Comparison of ENCODE assay signal across 8 mouse cellular contexts in the genomic region with DNA sequence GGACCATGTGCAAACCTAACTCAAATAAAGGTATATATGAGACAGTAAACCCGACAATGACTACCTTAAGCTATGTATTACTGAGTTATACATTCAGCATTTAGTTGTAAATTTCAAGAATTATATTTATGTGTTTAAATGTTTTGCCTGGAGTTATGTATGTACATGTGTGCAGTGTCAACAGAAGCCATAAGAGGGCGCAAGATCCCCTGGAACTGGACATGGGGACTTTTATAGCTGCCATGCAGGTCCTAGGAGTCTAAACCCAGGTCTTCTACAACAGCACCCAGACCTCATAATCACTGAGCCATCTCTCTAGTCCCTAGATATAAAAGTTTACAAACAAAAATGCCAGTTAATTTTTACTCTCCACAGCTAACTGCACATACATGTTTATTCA.
DNase-seq lines count a peak whose midpoint lies in the region; ATAC-seq and TF ChIP-seq lines count a peak whose summit lies in the region.
"Had no signal": no experiment of that assay in that cellular context is flagged by ENCODE, and none has a peak within 500 bp of the region (broad histone marks: within the 10 kb centered on the region; RNA-seq: fewer than 3 reads in every experiment).

No protein-coding gene starts in this region.

- H3K9me3 ChIP-seq in G1E (replicated peaks) = no peaks in the 10 kb centered on the region
- no peaks in the 10 kb centered on the region for H3K9me3 ChIP-seq in forebrain, embryonic 11.5 days (ENCODE audit: control insufficient read depth, low read length)
- H3K9me3 ChIP-seq: liver, embryonic 15.5 days had no signal

- peaks cover 4% of the 10 kb centered on the region for H3K4me1 ChIP-seq in G1E (ENCODE audit: insufficient read depth, low read depth, low read length)
- no peaks in the 10 kb centered on the region for H3K4me1 ChIP-seq in small intestine, adult 2 months (ENCODE audit: control insufficient read depth, insufficient read depth, insufficient read length, low read length)
- H3K4me1 ChIP-seq in forebrain, embryonic 11.5 days (replicated peaks; ENCODE audit: control insufficient read depth, insufficient read depth, low read length) = no peaks in the 10 kb centered on the region
- H3K4me1 ChIP-seq: liver, embryonic 15.5 days had no signal

- 0 out of 2 replicates have a peak, but pooled peaks have one; percentile 6 for TF ChIP-seq CTCF in G1E (IDR thresholded peaks at IDR 0.05; ENCODE audit: low read depth, low read length)
- TF ChIP-seq CTCF in small intestine, adult 2 months (IDR thresholded peaks at IDR 0.05; ENCODE audit: extremely low read depth, insufficient read length, insufficient replicate concordance, low read depth, low read length) = peak; percentile 10; the same call in 1 of the 2 replicates

- H3K27ac ChIP-seq in small intestine, adult 2 months (ENCODE audit: insufficient read depth, low read depth, low read length) = no peak overlapping the region
- no peak overlapping the region for H3K27ac ChIP-seq in forebrain, embryonic 11.5 days (ENCODE audit: low read depth, low read length)
- H3K27ac ChIP-seq: liver, embryonic 15.5 days had no signal

- intact Hi-C loops in left cerebral cortex, postnatal 4 days (cut with DNase I) = no loop called here

- WGBS in small intestine, adult 2 months = 83% methylated on average over 2 of the region's 2 CpGs
- WGBS in forebrain, embryonic 11.5 days = 62% methylated on average over 2 of the region's 2 CpGs

- DNase-seq in left cerebral cortex, postnatal 4 days = peak; percentile 23
- DNase-seq in left cerebral cortex, adult 8-10 months (ENCODE audit: low spot score in 2 of 2) = no peak
- DNase-seq in G1E (ENCODE audit: low spot score) = no peak
- no peak for DNase-seq in right cerebral cortex, adult 18-20 months
- no peak for DNase-seq in forebrain, embryonic 11.5 days (ENCODE audit: low spot score)

- H3K27me3 ChIP-seq in G1E (ENCODE audit: insufficient read depth, low read length) = no peaks in the 10 kb centered on the region
- H3K27me3 ChIP-seq in small intestine, adult 2 months (ENCODE audit: control insufficient read depth, insufficient read depth, low read length) = no peaks in the 10 kb centered on the region
- H3K27me3 ChIP-seq in forebrain, embryonic 11.5 days (ENCODE audit: control insufficient read depth, insufficient read depth, low read length) = no peaks in the 10 kb centered on the region
- H3K27me3 ChIP-seq: liver, embryonic 15.5 days had no signal

- no peak overlapping the region for H3K9ac ChIP-seq in forebrain, embryonic 11.5 days (ENCODE audit: low read length)
- H3K9ac ChIP-seq: liver, embryonic 15.5 days had no signal

- no peak overlapping the region for H3K4me3 ChIP-seq in G1E (ENCODE audit: low read depth, low read length)
- no peak overlapping the region for H3K4me3 ChIP-seq in small intestine, adult 2 months (ENCODE audit: low read depth, low read length)
- H3K4me3 ChIP-seq in forebrain, embryonic 11.5 days (ENCODE audit: low read depth, low read length) = no peak overlapping the region
- H3K4me3 ChIP-seq: liver, embryonic 15.5 days had no signal

- no peaks in the 10 kb centered on the region for H3K36me3 ChIP-seq in G1E (replicated peaks)
- no peaks in the 10 kb centered on the region for H3K36me3 ChIP-seq in small intestine, adult 2 months (ENCODE audit: control insufficient read depth, insufficient read depth, low read length)
- no peaks in the 10 kb centered on the region for H3K36me3 ChIP-seq in forebrain, embryonic 11.5 days (ENCODE audit: control insufficient read depth, insufficient read depth, low read length)
- H3K36me3 ChIP-seq: liver, embryonic 15.5 days had no signal

- ATAC-seq in G1E (ENCODE audit: extremely low read depth, insufficient number of reproducible peaks, low FRiP score, poor library complexity, severe bottlenecking) = no peak
- 0 out of 2 replicates have a peak, but pooled peaks have one; percentile 29 for ATAC-seq in common myeloid progenitor, adult 5-6 weeks (replicated peaks; ENCODE audit: low read depth, poor library complexity, severe bottlenecking)
- no peak for ATAC-seq in forebrain, embryonic 11.5 days (replicated peaks; ENCODE audit: low FRiP score)

- TF ChIP-seq POLR2A in small intestine, adult 2 months (IDR thresholded peaks at IDR 0.05; ENCODE audit: low read depth, low read length) = no peak

- no peak overlapping the region for H3K4me2 ChIP-seq in forebrain, embryonic 11.5 days (ENCODE audit: low read depth, low read length, severe bottlenecking)
- H3K4me2 ChIP-seq: liver, embryonic 15.5 days had no signal
